ENCODE assay signal across 9 mouse cellular contexts in the genomic region with DNA sequence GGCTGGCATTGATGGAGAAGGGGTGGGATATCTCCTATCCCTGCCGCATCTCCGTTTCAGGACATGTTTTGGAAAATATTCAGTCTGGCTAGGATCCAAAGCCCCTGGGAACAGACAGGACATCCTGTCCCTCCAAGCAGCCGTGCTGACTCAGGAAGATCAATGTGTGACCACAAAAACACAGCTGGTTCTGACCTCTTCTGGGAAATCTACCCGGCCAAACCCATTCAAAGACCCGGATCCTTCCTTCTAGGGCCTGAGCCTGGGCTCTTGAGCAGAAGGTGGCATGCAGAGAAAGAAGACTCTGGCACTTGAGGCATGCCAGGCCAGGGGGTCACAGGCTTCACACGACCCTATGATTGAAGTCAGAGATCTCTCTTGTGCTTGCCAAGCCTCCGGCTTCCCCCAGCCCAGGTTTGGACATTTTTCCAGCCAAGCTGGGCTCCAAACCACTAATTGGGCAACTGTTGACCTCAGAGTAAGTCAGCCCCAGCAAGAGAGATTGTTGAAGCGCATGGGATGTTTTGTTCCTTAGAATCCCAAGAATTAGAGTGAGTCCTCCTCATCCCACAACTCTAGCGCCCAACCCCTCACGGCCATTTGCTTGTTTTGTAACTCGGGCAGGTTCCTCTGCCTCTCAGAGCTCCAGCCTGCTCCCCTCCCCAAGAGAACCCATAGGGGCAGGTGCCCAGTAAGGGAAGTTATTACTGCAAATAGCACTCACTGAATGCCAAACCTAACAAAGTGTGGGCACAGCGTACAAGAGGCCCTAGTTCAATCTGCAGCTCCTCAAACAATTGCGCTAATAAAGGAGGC. TPM values are rescaled to one million over a fixed set of nuclear protein-coding genes. Genes with fewer than 3 reads are reported as not detected.
DNase-seq lines count a peak whose midpoint lies in the region; ATAC-seq and TF ChIP-seq lines count a peak whose summit lies in the region.
"Had no signal": no experiment of that assay in that cellular context is flagged by ENCODE, and none has a peak within 500 bp of the region (broad histone marks: within the 10 kb centered on the region; RNA-seq: fewer than 3 reads in every experiment).

No protein-coding gene starts in this region.

- intact Hi-C loops in heart, adult 2 months (cut with DNase I): no loop called here

- no peak overlapping the region for H3K9ac ChIP-seq in heart, adult 2 months (ENCODE audit: low read depth, low read length)
- H3K9ac ChIP-seq in kidney, postnatal 0 days (ENCODE audit: low read depth, low read length): no peak overlapping the region
- no peak overlapping the region for H3K9ac ChIP-seq in forebrain, postnatal 0 days
- H3K9ac ChIP-seq: liver, embryonic 14.5 days had no signal

- no peaks in the 10 kb centered on the region for H3K27me3 ChIP-seq in spleen, adult 2 months (ENCODE audit: control insufficient read depth, insufficient read depth, low read length)
- H3K27me3 ChIP-seq in heart, adult 2 months (ENCODE audit: control insufficient read depth, insufficient read depth, low read length): no peaks in the 10 kb centered on the region
- no peaks in the 10 kb centered on the region for H3K27me3 ChIP-seq in kidney, postnatal 0 days (ENCODE audit: insufficient read depth, low read length)
- no peaks in the 10 kb centered on the region for H3K27me3 ChIP-seq in forebrain, postnatal 0 days (ENCODE audit: insufficient read depth, low read length)

- peak overlapping the region; percentile 43 for H3K27ac ChIP-seq in spleen, adult 2 months (ENCODE audit: insufficient read depth, low read length)
- peak overlapping the region; percentile 92 for H3K27ac ChIP-seq in heart, adult 2 months
- H3K27ac ChIP-seq in kidney, postnatal 0 days: peak overlapping the region; percentile 42
- H3K27ac ChIP-seq in olfactory bulb, adult 2 months (ENCODE audit: insufficient read depth, low read depth, low read length): peak overlapping the region; percentile 80; the same call in 1 of the 2 replicates
- H3K27ac ChIP-seq in forebrain, postnatal 0 days (ENCODE audit: low read depth, low read length): no peak overlapping the region
- H3K27ac ChIP-seq: liver, embryonic 14.5 days had no signal

- H3K9me3 ChIP-seq in kidney, postnatal 0 days (replicated peaks; ENCODE audit: low read length): no peaks in the 10 kb centered on the region
- no peaks in the 10 kb centered on the region for H3K9me3 ChIP-seq in forebrain, postnatal 0 days (ENCODE audit: low read length)

- H3K79me2 ChIP-seq in heart, adult 2 months (replicated peaks; ENCODE audit: control insufficient read depth, insufficient read depth, low read length): no peaks in the 10 kb centered on the region

- H3K4me1 ChIP-seq in spleen, adult 2 months (ENCODE audit: control insufficient read depth, insufficient read depth, insufficient read length): peaks cover 12% of the 10 kb centered on the region; the same call in 1 of the 2 replicates
- H3K4me1 ChIP-seq in heart, adult 2 months (ENCODE audit: control insufficient read depth, insufficient read depth, low read length): peaks cover 25% of the 10 kb centered on the region
- H3K4me1 ChIP-seq in kidney, postnatal 0 days (replicated peaks; ENCODE audit: insufficient read depth, low read length): peaks cover 7% of the 10 kb centered on the region
- peaks cover 2% of the 10 kb centered on the region for H3K4me1 ChIP-seq in olfactory bulb, adult 2 months (ENCODE audit: control insufficient read depth, insufficient read depth, low read length)
- no peaks in the 10 kb centered on the region for H3K4me1 ChIP-seq in forebrain, postnatal 0 days (ENCODE audit: insufficient read depth)

- H3K4me2 ChIP-seq in kidney, postnatal 0 days (ENCODE audit: low read length): no peak overlapping the region
- no peak overlapping the region for H3K4me2 ChIP-seq in forebrain, postnatal 0 days (ENCODE audit: low read depth)

- TF ChIP-seq POLR2A in spleen, adult 2 months (IDR thresholded peaks at IDR 0.05; ENCODE audit: low read depth, low read length): no peak
- peak; percentile 57; the same call in 1 of the 2 replicates for TF ChIP-seq POLR2A in heart, adult 2 months (IDR thresholded peaks at IDR 0.05; ENCODE audit: insufficient read depth, low read depth, low read length)
- TF ChIP-seq POLR2A in olfactory bulb, adult 2 months (IDR thresholded peaks at IDR 0.05; ENCODE audit: insufficient read depth, low read depth, low read length): no peak

- 42% methylated on average over 13 of the region's 13 CpGs for WGBS in spleen, adult 2 months
- 51% methylated on average over 13 of the region's 13 CpGs for WGBS in heart, adult 2 months
- WGBS in kidney, postnatal 0 days: 55% methylated on average over 13 of the region's 13 CpGs
- WGBS in olfactory bulb, adult 2 months: 76% methylated on average over 13 of the region's 13 CpGs
- 75% methylated on average over 13 of the region's 13 CpGs for WGBS in forebrain, postnatal 0 days

- no peak for ATAC-seq in kidney, postnatal 0 days (replicated peaks; ENCODE audit: low FRiP score, low read depth)
- ATAC-seq in forebrain, postnatal 0 days: no peak

- H3K4me3 ChIP-seq in spleen, adult 2 months (ENCODE audit: extremely low read depth, insufficient read depth, insufficient read length): no peak overlapping the region
- no peak overlapping the region for H3K4me3 ChIP-seq in heart, adult 2 months
- no peak overlapping the region for H3K4me3 ChIP-seq in kidney, postnatal 0 days (replicated peaks; ENCODE audit: low read depth, low read length)
- H3K4me3 ChIP-seq in olfactory bulb, adult 2 months (ENCODE audit: insufficient read depth, low read depth, low read length): no peak overlapping the region
- H3K4me3 ChIP-seq in forebrain, postnatal 0 days (ENCODE audit: low read depth, low read length): no peak overlapping the region

- peak; percentile 100 for TF ChIP-seq EP300 in heart, adult 2 months (IDR thresholded peaks at IDR 0.05; ENCODE audit: insufficient read depth, low read depth, low read length)

- no peak for TF ChIP-seq CTCF in spleen, adult 2 months (IDR thresholded peaks at IDR 0.05; ENCODE audit: extremely low read depth, insufficient read depth, insufficient read length, insufficient replicate concordance)
- no peak for TF ChIP-seq CTCF in heart, adult 2 months (IDR thresholded peaks at IDR 0.05)
- TF ChIP-seq CTCF in kidney, postnatal 0 days (IDR thresholded peaks at IDR 0.05; ENCODE audit: low read depth): no peak
- no peak for TF ChIP-seq CTCF in olfactory bulb, adult 2 months (IDR thresholded peaks at IDR 0.05; ENCODE audit: insufficient read depth, low read depth, low read length)
- no peak for TF ChIP-seq CTCF in forebrain, postnatal 0 days (IDR thresholded peaks at IDR 0.05; ENCODE audit: low read depth)

- no peaks in the 10 kb centered on the region for H3K36me3 ChIP-seq in spleen, adult 2 months (ENCODE audit: control insufficient read depth, insufficient read depth, low read length)
- peaks cover 11% of the 10 kb centered on the region for H3K36me3 ChIP-seq in heart, adult 2 months (ENCODE audit: control insufficient read depth, insufficient read depth, low read length)
- no peaks in the 10 kb centered on the region for H3K36me3 ChIP-seq in kidney, postnatal 0 days (ENCODE audit: insufficient read depth, low read length)
- H3K36me3 ChIP-seq in forebrain, postnatal 0 days (ENCODE audit: insufficient read depth): no peaks in the 10 kb centered on the region

- DNase-seq in spleen, adult 2 months (ENCODE audit: low read depth in 1 of 2, low spot score in 2 of 2): no peak
- no peak for DNase-seq in spleen, postnatal 4 days (ENCODE audit: low spot score in 2 of 2)
- DNase-seq in heart, adult 2 months: peak; percentile 76 to 85
- DNase-seq in kidney, postnatal 0 days (ENCODE audit: low spot score): peak; percentile 73
- DNase-seq in right cerebral cortex, postnatal 10 days (ENCODE audit: low spot score in 2 of 2): no peak
- no peak for DNase-seq in forebrain, postnatal 0 days
- DNase-seq in retina, embryonic 14.5 days (ENCODE audit: low spot score): no peak

RNA-seq across cellular contexts. Expression of a gene that starts 5.8 kb away (rescaled TPM):
- polyA plus RNA-seq in spleen, adult 2 months (2012; rRNA removed): 57.9 and 67.7 TPM in 2 replicates
- total RNA-seq in heart, adult 2 months (2021): 10 to 100 TPM; 11.0 to 13.6 TPM
- polyA plus RNA-seq in heart, adult 2 months (2012; rRNA removed): 10.2 and 11.0 TPM in 2 replicates
- 18.1 and 19.7 TPM in 2 replicates for polyA plus RNA-seq in kidney, postnatal 0 days (2015; fragmentation: Nextera tagmentation; extraction: Ambion mirVana)
- not detected in 2 replicates for polyA plus RNA-seq in olfactory bulb, adult 2 months (2012; ENCODE audit: insufficient read depth, insufficient read length, low replicate concordance, missing spikeins)
- total RNA-seq in forebrain, postnatal 0 days (2014; rRNA removed): 80.6 and 89.2 TPM in 2 replicates
- polyA plus RNA-seq in forebrain, postnatal 0 days (2015; fragmentation: Nextera tagmentation; extraction: Ambion mirVana): 23.5 and 32.1 TPM in 2 replicates

RNA-seq across cellular contexts. Expression of a gene that starts 48.7 kb away (rescaled TPM):
- polyA plus RNA-seq in spleen, adult 2 months (2012; rRNA removed): 400 and 443 TPM in 2 replicates
- 100 to 1,000 TPM; 294 to 351 TPM for total RNA-seq in heart, adult 2 months (2021)
- 264 and 414 TPM in 2 replicates for polyA plus RNA-seq in heart, adult 2 months (2012; rRNA removed)
- 66.6 and 72.5 TPM in 2 replicates for polyA plus RNA-seq in kidney, postnatal 0 days (2015; fragmentation: Nextera tagmentation; extraction: Ambion mirVana)
- 82.6 TPM in 1 of 2 replicates, not detected in the other for polyA plus RNA-seq in olfactory bulb, adult 2 months (2012; ENCODE audit: insufficient read depth, insufficient read length, low replicate concordance, missing spikeins)
- total RNA-seq in forebrain, postnatal 0 days (2014; rRNA removed): 81.9 and 98.2 TPM in 2 replicates
- polyA plus RNA-seq in forebrain, postnatal 0 days (2015; fragmentation: Nextera tagmentation; extraction: Ambion mirVana): 26.4 and 31.7 TPM in 2 replicates

Comparison
In these comparisons a context has a peak if more than half of its experiments do, and no peak if none do; other contexts are left out.
1. DNase-seq: peak in heart, adult 2 months (2 of 2) and kidney, postnatal 0 days (single experiment); none in spleen, adult 2 months (0 of 2), spleen, postnatal 4 days (0 of 2), right cerebral cortex, postnatal 10 days (0 of 2), forebrain, postnatal 0 days (single experiment) and retina, embryonic 14.5 days (single experiment).